In genomic region chr14:115017410-115018153, GRCm38 (mm10) we compare ENCODE assay signal across 8 mouse cellular contexts.
DNase-seq lines count a peak whose midpoint lies in the region; ATAC-seq lines count a peak whose summit lies in the region.

No protein-coding gene starts in this region.

- peak overlapping the region; percentile 37 for H3K4me3 ChIP-seq in embryonic facial prominence, embryonic 13.5 days
- peak overlapping the region; percentile 51 for H3K4me3 ChIP-seq in heart, embryonic 10.5 days
- peak overlapping the region; percentile 35 for H3K4me3 ChIP-seq in limb, embryonic 15.5 days
- H3K4me3 ChIP-seq in midbrain, embryonic 15.5 days, result peak overlapping the region; percentile 34

- 17% methylated on average over 22 of the region's 22 CpGs for WGBS in embryonic facial prominence, embryonic 13.5 days
- WGBS in heart, embryonic 10.5 days, result 28% methylated on average over 22 of the region's 22 CpGs
- WGBS in limb, embryonic 15.5 days, result 16% methylated on average over 22 of the region's 22 CpGs
- WGBS in midbrain, embryonic 15.5 days, result 19% methylated on average over 22 of the region's 22 CpGs

- DNase-seq in cerebellum, adult 11-12 months, result no peak
- DNase-seq in heart, embryonic 10.5 days (ENCODE audit: low spot score), result peak; percentile 80
- DNase-seq in kidney, adult 9 months, result peak; percentile 69
- peak; percentile 11 for DNase-seq in spleen, adult 12 weeks (ENCODE audit: low spot score)

- peak; percentile 89 for ATAC-seq in cerebellum, adult (ENCODE audit: insufficient number of reproducible peaks, low FRiP score, low TSS enrichment)
- no peak for ATAC-seq in embryonic facial prominence, embryonic 13.5 days (ENCODE audit: insufficient number of reproducible peaks, insufficient read depth, low FRiP score, low TSS enrichment, low read depth)
- peak; percentile 65; the same call in 1 of the 2 replicates for ATAC-seq in limb, embryonic 15.5 days (ENCODE audit: insufficient number of reproducible peaks, low FRiP score, low TSS enrichment, low read depth)
- ATAC-seq in midbrain, embryonic 15.5 days (replicated peaks), result peak; percentile 90

- no peaks in the 10 kb centered on the region for H3K4me1 ChIP-seq in embryonic facial prominence, embryonic 13.5 days
- H3K4me1 ChIP-seq in heart, embryonic 10.5 days, result no peaks in the 10 kb centered on the region
- 0 out of 2 replicates have a peak, but pooled peaks cover under 1% of the 10 kb centered on the region for H3K4me1 ChIP-seq in limb, embryonic 15.5 days
- no peaks in the 10 kb centered on the region for H3K4me1 ChIP-seq in midbrain, embryonic 15.5 days

- no peaks in the 10 kb centered on the region for H3K27me3 ChIP-seq in embryonic facial prominence, embryonic 13.5 days
- no peaks in the 10 kb centered on the region; the same call in 1 of the 2 replicates for H3K27me3 ChIP-seq in heart, embryonic 10.5 days (ENCODE audit: insufficient read depth, poor library complexity, severe bottlenecking)
- H3K27me3 ChIP-seq in limb, embryonic 15.5 days, result no peaks in the 10 kb centered on the region
- no peaks in the 10 kb centered on the region for H3K27me3 ChIP-seq in midbrain, embryonic 15.5 days (replicated peaks)

- no peak overlapping the region for H3K27ac ChIP-seq in embryonic facial prominence, embryonic 13.5 days
- H3K27ac ChIP-seq in heart, embryonic 10.5 days, result no peak overlapping the region
- H3K27ac ChIP-seq in limb, embryonic 15.5 days, result no peak overlapping the region
- H3K27ac ChIP-seq in midbrain, embryonic 15.5 days, result no peak overlapping the region

- no peak overlapping the region; the same call in 1 of the 2 replicates for H3K9ac ChIP-seq in embryonic facial prominence, embryonic 13.5 days
- H3K9ac ChIP-seq in limb, embryonic 15.5 days, result no peak overlapping the region
- H3K9ac ChIP-seq in midbrain, embryonic 15.5 days, result no peak overlapping the region

- peak overlapping the region; percentile 57 for H3K4me2 ChIP-seq in embryonic facial prominence, embryonic 13.5 days
- peak overlapping the region; percentile 50 for H3K4me2 ChIP-seq in limb, embryonic 15.5 days
- peak overlapping the region; percentile 53 for H3K4me2 ChIP-seq in midbrain, embryonic 15.5 days

- H3K9me3 ChIP-seq in embryonic facial prominence, embryonic 13.5 days, result no peaks in the 10 kb centered on the region
- H3K9me3 ChIP-seq in heart, embryonic 10.5 days, result no peaks in the 10 kb centered on the region
- H3K9me3 ChIP-seq in limb, embryonic 15.5 days, result no peaks in the 10 kb centered on the region
- no peaks in the 10 kb centered on the region for H3K9me3 ChIP-seq in midbrain, embryonic 15.5 days

- no peaks in the 10 kb centered on the region for H3K36me3 ChIP-seq in embryonic facial prominence, embryonic 13.5 days
- no peaks in the 10 kb centered on the region for H3K36me3 ChIP-seq in heart, embryonic 10.5 days
- H3K36me3 ChIP-seq in limb, embryonic 15.5 days, result no peaks in the 10 kb centered on the region
- H3K36me3 ChIP-seq in midbrain, embryonic 15.5 days (replicated peaks), result no peaks in the 10 kb centered on the region
